Mouse (Mus musculus) erythroblast, embryonic 14.5 days (primary cell): ENCODE measurements around the gene Grin3b. TPM values are rescaled to one million over a fixed set of nuclear protein-coding genes. Genes with fewer than 3 reads are reported as not detected.
A peak's percentile ranks its signal among the peaks of the same experiment; 100 is the strongest.

Experiments
- H3K27me3 ChIP-seq: 2 replicates; pipeline ENCODE4 v1.6.1; 2012; ENCODE audit warnings: inconsistent platforms; ENCODE audit not compliant: control insufficient read depth
- H3K36me3 ChIP-seq: 2 replicates; pipeline ENCODE4 v1.6.1; 2012; ENCODE audit warnings: mild to moderate bottlenecking, inconsistent platforms; ENCODE audit not compliant: control insufficient read depth
- H3K4me1 ChIP-seq: 2 replicates; pipeline ENCODE4 v1.6.1; 2012; ENCODE audit warnings: inconsistent platforms; ENCODE audit not compliant: control insufficient read depth
- H3K4me3 ChIP-seq: replicated peaks from 2 replicates; pipeline ENCODE3; 2012; ENCODE audit warnings: moderate library complexity, mild to moderate bottlenecking, inconsistent platforms
- H3K9me3 ChIP-seq: 2 replicates; pipeline ENCODE4 v1.6.1; 2012; ENCODE audit warnings: low read length, inconsistent platforms, mixed read lengths; ENCODE audit not compliant: control insufficient read depth
- GATA1 ChIP-seq: IDR thresholded peaks from 2 replicates; pipeline ENCODE4 v1.6.1; 2012; ENCODE audit warnings: low read length, inconsistent platforms, mixed read lengths
- TAL1 ChIP-seq: IDR thresholded peaks from 3 replicates; pipeline ENCODE4 v1.6.1; 2012; ENCODE audit warnings: low read length, inconsistent platforms, mixed read lengths
- polyA plus RNA-seq: library from polyadenylated mRNA; stranded (reverse); fragments of >175 nt; gene quantifications from 2 replicates; pipeline ENCODE4 v1.2.3, GENCODE M21; 2012

The Grin3b gene
- polyA plus RNA-seq, 1 experiment = not detected

- peaks cover 55% of the 10 kb centered on the region for H3K36me3 ChIP-seq
- H3K4me3 ChIP-seq = no peak overlapping the region
- TF ChIP-seq GATA1 (no peak), TAL1 (no peak)
- H3K9me3 ChIP-seq = peaks cover 68% of the 10 kb centered on the region
- H3K27me3 ChIP-seq = peaks cover 64% of the 10 kb centered on the region
- peaks cover 8% of the 10 kb centered on the region for H3K4me1 ChIP-seq
Measured at GRCm38 (mm10) chr10:79974087-79974486, 3.6 kb downstream of the Grin3b start.

DNA sequence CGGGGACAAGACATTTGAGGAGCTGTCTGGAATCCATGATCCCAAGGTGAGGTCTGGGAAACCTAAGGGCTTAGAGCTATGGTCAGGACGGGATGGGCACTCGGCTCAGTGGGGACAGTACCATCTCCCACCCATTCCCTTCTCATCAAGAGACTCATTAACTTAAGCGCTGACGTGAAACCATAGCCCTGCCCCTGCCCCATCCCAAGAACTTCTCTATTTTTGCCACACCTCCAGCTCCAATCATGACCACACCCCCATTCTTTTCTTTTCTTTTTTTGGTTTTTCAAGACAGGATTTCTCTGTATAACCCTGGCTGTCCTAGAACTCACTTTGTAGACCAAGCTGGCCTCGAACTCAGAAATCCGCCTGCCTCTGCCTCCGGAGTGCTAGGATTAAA lies 4.2 kb downstream of the Grin3b start:
- H3K36me3 ChIP-seq = peaks cover 61% of the 10 kb centered on the region
- TF ChIP-seq GATA1 (no peak), TAL1 (no peak)
- peaks cover 72% of the 10 kb centered on the region for H3K9me3 ChIP-seq

GRCm38 (mm10) chr10:79976071-79976721 lies 5.7 kb downstream of the Grin3b start:
- peaks cover 16% of the 10 kb centered on the region for H3K4me1 ChIP-seq
- TF ChIP-seq TAL1 (no peak), GATA1 (no peak)
- H3K36me3 ChIP-seq = peaks cover 76% of the 10 kb centered on the region
- peaks cover 44% of the 10 kb centered on the region for H3K27me3 ChIP-seq
- H3K4me3 ChIP-seq = no peak overlapping the region
- peaks cover 69% of the 10 kb centered on the region for H3K9me3 ChIP-seq

More for the DNA sequence above, 4.2 kb downstream of the Grin3b start:
- peaks cover 58% of the 10 kb centered on the region for H3K27me3 ChIP-seq
- H3K4me3 ChIP-seq = no peak overlapping the region
- peaks cover 11% of the 10 kb centered on the region for H3K4me1 ChIP-seq

- TF ChIP-seq GATA1 (no peak), TAL1 (no peak)
- Histone ChIP-seq H3K36me3 (peaks cover 81% of the 10 kb centered on the region), H3K9me3 (peaks cover 69% of the 10 kb centered on the region), H3K4me3 (no peak overlapping the region), H3K27me3 (peaks cover 39% of the 10 kb centered on the region), H3K4me1 (peaks cover 21% of the 10 kb centered on the region)
Measured at GRCm38 (mm10) chr10:79976722-79977107, 6.2 kb downstream of the Grin3b start.

DNA sequence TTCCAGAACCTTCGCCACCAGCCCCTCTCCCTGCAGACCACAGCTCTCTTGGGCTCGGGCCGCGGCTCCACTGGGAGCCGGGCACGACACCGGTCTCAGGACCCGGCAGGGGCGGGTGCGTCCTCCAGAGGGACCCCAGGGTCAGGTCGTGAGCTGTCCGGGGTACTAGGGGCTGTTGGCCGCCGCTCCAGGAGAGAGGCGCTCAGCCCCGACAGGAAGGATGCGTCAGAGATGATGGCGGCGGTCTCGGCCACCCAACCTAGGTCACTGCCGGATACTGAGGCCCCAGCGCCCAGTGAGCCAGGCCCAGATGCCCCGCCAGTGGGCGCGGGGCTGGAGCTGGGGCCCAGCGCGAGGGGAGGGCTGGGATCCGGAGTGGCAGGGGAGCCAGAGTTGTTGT lies 6.8 kb downstream of the Grin3b start:
- TF ChIP-seq TAL1 (no peak), GATA1 (no peak)
- H3K9me3 ChIP-seq = peaks cover 69% of the 10 kb centered on the region
- peaks cover 85% of the 10 kb centered on the region for H3K36me3 ChIP-seq
- no peak overlapping the region for H3K4me3 ChIP-seq
- H3K4me1 ChIP-seq = peaks cover 25% of the 10 kb centered on the region
- H3K27me3 ChIP-seq = peaks cover 33% of the 10 kb centered on the region

- Histone ChIP-seq H3K4me3 (no peak overlapping the region), H3K4me1 (peaks cover 30% of the 10 kb centered on the region), H3K9me3 (peaks cover 64% of the 10 kb centered on the region), H3K27me3 (peaks cover 25% of the 10 kb centered on the region), H3K36me3 (peaks cover 91% of the 10 kb centered on the region)
- TF ChIP-seq GATA1 (no peak), TAL1 (no peak)
Measured at GRCm38 (mm10) chr10:79978061-79978460, 7.5 kb downstream of the Grin3b start.

DNA sequence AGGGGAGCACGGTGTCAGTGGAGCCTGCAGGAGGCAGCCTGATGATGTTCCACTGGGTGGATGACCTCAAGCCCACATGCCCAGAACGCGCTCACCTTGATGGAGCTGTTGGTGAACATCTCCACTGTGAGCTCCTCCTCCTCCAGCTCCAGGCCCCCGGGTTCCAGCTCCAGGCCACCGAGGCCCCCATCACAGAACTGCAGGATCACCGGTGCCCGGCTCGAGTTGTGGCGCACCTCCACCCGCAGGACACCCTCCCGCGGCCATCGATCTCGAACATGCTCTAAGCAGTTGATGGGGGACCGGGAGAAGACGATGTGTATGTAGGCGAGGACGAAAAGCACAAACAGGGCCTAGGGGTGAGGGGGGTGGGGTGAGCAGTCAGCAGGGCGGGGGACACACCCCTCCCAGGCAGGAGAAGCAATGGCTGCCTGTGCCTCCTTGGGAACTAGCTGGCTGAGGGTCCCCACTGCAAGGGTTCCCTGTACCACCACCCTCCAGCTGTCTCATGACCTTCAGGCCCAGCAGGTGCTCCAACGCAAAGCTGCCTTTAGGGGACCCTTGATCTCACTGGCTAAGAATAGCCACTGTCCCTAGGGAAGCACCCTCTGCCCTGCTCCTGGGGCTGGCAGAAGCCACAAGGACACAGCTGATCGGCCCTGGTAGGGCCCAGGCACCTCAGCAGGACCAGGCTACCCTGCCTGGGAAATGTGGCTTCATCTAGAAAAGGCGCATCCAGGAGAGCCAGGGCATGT lies 9.1 kb downstream of the Grin3b start:
- TF ChIP-seq TAL1 = no peak
- TF ChIP-seq GATA1 = no peak
- Histone ChIP-seq H3K27me3 (peaks cover 17% of the 10 kb centered on the region; the same call in 1 of the 2 replicates), H3K4me1 (peaks cover 43% of the 10 kb centered on the region), H3K9me3 (peaks cover 49% of the 10 kb centered on the region), H3K4me3 (no peak overlapping the region), H3K36me3 (peaks cover 86% of the 10 kb centered on the region)

DNA sequence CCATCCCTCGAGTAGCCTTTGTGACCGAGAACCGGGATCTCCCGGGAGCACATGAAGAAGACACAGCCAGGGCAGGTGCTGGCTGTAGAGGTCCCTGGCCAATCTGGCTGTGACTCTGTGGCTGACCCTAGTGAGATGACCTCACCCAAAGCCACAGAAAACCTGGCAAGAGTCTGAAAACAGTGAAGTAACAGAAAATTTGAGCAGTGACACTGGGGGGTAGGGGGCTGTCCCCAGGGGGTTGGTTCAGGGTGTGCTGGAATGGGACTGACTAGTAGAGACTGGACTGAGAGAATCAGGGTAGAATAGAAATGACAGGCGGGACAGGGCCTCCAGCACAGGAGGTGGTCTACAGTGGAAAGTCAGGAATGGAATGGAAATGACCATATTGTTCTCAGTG lies 12.7 kb downstream of the Grin3b start:
- peaks cover 75% of the 10 kb centered on the region for H3K4me1 ChIP-seq
- no peak for TF ChIP-seq TAL1
- TF ChIP-seq GATA1 = no peak

GRCm38 (mm10) chr10:79983670-79984069 lies 13.2 kb downstream of the Grin3b start:
- Histone ChIP-seq H3K9me3 (peaks cover 8% of the 10 kb centered on the region), H3K27me3 (peaks cover 16% of the 10 kb centered on the region), H3K36me3 (peaks cover 45% of the 10 kb centered on the region), H3K4me1 (peaks cover 79% of the 10 kb centered on the region), H3K4me3 (peak overlapping the region; percentile 91)
- TF ChIP-seq TAL1 (no peak), GATA1 (peak; percentile 20; the same call in 1 of the 2 replicates)

More for the DNA sequence above, 12.7 kb downstream of the Grin3b start:
- Histone ChIP-seq H3K4me3 (peak overlapping the region; percentile 91), H3K36me3 (peaks cover 49% of the 10 kb centered on the region), H3K27me3 (peaks cover 12% of the 10 kb centered on the region), H3K9me3 (peaks cover 13% of the 10 kb centered on the region)
